Mouse (Mus musculus): ENCODE measurements at regions not wholly inside any gene's neighbourhood (a gene's known extent, or its start where the extent isn't known, plus 50 kb on each side); places are given as distances from the start of the nearest gene placed in this dataset.

DNA sequence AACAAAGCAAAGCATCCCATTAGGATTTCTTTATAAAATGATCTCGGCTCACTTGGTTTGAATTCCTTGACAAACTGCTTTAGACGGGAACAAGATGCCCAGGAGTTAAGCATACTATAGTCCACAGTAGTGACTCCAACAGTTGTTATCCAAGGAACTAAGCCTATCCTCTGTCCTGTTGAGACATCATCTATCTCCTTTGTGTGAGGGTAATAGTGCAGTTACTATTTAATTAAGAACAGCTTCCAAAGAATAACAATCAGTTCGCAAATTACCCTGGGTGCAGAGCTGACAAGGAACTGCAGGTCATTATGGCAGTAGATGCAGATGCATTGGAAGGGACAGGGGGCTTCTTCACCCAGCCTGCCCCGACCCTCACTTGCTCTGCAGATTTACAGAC, 115.7 kb upstream of the Slc24a5 start:
- DNase-seq (ENCODE audit: low spot score in 2 of 2), result no peak

DNA sequence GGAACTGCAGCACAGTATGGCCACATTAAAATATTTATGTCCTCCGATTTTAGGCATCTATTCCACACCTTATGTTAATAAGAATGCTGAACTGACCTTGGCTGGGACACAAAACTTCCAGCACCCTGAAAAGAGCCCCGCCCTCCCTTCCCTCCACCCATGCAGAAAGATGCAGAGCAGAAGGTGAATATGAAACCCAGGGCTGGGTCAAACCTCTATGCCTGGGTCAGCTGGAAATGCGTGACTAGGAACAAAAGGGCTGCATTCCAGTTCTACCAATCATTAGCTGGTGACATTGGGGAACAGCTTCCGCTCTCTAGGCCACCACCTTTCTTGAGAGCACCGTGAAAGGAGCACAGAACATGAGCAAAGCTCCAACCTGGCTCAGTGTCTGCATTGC, 114.9 kb upstream of the Slc24a5 start:
- no peak for DNase-seq (ENCODE audit: low spot score in 2 of 2)

DNA sequence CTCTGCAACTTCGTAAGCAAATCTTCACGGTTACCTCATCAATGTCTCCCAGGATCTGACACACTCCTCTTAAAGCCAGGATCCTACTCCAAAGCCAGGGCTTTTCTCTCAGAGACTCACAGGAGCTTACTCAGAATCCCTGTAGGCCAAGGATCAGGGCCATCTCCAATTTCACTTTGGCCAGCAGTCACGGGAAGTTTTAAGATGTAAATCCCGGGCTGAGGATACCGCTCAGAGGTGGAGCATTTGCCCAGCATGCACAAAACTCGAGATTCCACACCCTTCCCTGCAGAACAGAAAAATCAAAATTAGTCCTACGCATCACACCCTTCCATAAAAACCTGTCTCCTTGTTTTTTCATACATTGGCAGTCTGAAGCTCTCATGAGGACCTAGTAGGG, 112.1 kb upstream of the Slc24a5 start:
- DNase-seq (ENCODE audit: low spot score in 2 of 2), result no peak

DNA sequence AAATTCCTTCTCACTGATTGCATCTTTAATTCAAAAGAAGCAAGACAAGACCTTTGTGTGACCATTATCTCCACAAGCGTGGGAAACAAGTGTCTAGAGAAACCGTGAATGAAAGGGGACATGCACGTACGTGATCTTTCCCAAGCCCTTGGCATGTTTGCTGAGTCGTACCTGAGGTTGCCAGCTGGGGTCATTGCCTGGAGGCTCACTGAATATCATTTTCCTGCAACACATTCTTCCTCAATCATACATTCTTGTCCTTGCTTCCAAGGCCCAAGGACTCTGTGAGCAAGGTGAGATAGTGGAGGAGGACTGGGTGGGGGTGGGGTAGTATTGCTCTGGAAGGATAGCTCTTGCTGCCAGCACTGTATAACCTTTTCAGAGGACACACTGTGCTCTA, 108.5 kb upstream of the Slc24a5 start:
- no peak for DNase-seq (ENCODE audit: low spot score in 2 of 2)

DNA sequence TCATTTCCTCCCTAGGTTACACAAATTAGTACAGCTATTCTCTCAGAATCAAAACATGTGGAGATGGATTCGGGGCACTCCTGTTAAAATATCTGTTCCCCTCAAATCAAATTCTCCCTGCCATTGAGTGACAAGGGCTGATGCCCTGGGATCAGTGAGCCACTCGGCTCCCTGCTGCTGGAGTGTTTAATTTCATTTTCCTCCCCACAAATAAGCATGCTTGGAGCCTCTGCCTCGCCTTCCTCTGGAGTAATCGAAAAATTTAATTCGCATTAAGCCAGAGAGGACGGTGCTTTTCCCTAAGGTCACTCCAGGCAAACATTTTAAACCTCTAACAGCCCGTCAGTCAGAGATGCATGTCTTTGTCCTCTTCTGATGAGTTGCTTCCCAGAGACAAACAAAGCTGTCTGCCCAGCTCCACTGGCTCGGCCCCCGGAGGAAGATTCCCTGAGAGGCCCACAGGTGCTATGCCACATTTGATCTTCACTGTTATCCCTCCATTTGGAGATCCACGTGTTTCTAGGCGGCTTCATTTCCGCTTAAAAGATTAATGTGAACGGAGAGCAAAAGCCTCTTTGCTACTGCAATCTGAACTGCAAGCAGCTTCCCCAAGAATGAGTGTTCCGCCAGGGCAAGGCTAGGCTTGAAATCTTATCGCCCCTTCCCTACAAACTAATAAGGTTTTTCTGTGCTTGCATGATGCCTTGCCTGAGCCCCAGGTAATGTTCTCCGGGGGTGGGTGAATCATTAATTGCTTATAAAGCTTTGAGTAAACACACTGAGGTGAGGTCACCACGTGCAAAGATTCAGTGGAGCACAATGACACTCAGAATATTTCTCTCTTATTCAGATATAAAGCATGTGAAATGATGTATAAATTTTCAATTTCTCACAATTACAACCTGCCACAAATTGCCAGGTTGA, 95.8 kb upstream of the Slc24a5 start:
- DNase-seq (ENCODE audit: low spot score in 2 of 2), result peak; percentile 4 to 25

DNA sequence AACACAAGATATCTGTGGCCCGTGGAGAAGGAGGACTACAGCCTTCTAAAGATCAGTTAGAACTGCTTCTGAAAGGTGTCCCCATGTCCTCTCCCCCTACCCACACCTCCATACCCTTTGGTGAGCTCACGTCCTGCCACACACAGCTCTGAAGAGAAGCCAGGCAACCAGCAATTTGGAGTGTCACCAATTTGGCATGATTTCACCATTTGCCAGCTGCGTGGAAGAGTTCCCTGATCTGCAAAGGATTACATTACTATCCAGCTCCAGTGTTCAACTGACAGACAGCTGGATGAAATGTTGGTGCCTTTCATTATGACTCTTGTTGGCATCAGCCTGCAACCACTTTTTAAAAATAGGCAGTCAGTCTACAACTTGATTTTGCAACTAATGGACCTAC, 92.8 kb upstream of the Slc24a5 start:
- no peak for DNase-seq (ENCODE audit: low spot score in 2 of 2)

DNA sequence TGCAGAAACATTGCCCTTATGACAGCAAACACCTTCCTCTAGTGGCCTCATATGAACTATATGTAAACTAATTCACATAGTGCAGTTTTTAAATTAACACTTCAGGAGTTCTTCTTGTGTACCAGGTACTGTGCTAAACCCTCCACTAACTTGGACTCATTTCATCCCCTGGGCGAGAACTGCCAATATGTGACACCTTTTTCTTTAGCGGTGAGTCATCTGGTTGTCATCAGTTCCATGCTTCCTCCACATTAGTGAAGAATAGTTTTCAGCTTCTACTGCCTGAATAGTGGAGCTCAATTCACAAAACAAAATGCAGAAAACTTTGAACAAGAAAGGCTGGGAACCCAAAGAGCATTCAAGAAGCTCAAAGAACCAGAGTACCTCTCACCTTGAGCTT, 76.9 kb upstream of the Slc24a5 start:
- DNase-seq (ENCODE audit: low spot score in 2 of 2), result no peak

DNA sequence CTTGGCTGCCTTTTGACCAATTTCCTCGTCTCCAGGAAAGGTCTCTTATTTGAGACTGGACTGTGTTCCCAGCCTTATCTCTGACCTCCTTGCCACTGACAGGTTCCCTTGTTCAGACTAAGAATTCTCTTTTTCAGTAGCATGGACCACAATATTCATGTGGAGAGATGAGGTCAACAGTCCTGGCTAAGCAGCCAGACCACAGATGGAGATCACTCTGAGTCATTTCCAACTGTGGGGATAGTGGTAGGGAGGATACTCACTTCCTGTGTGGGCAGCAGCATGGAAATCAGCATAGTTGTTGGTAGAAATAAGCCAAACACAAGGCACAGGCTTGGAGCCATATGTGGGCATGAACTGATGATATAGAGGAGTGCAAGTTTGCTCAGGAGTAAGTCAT, 52.9 kb upstream of the Slc24a5 start:
- no peak for DNase-seq (ENCODE audit: low spot score in 2 of 2)

DNA sequence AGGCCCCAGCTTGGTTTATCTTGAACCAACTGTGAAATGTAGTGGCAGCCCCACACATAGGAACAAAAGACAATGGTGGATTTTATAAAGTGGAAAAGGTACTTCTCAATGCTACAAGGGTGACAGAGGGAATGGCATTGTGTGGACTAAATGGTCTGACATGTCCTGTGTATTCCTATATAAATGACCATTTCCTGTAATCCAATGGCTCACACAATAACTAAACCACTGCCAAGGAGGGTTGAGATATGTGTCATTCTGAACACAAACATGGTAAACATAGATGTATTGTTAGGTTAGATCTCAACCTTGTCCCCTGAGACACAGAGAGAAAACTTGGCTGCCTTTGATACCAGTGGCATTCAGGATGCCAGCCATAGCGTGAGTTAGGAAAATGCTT, 51.0 kb upstream of the Slc24a5 start:
- no peak for DNase-seq (ENCODE audit: low spot score in 2 of 2)
